Mouse (Mus musculus) midbrain, embryonic 15.5 days (tissue): Measurements from ENCODE around the gene 1700123O20Rik. TPM values are rescaled to one million over a fixed set of nuclear protein-coding genes. Genes with fewer than 3 reads are reported as not detected.

Experiments
- ATAC-seq: fragments of 200-750 bp; cut with Nextera tagmentation; replicated peaks from 2 replicates; pipeline ENCODE4 v1.8.0; 2017; ENCODE audit warnings: moderate TSS enrichment
- H3K27ac ChIP-seq: fragments of 300-500 bp; sonication (generic); 2 replicates; pipeline ENCODE4 v1.5.1; 2015; ENCODE audit warnings: mild to moderate bottlenecking, inconsistent platforms
- H3K27me3 ChIP-seq: fragments of 300-500 bp; sonication (generic); replicated peaks from 2 replicates; pipeline ENCODE4 v1.6.1; 2015; ENCODE audit warnings: inconsistent platforms
- H3K36me3 ChIP-seq: fragments of 300-500 bp; sonication (generic); replicated peaks from 2 replicates; pipeline ENCODE4 v1.6.1; 2015; ENCODE audit warnings: inconsistent platforms
- H3K4me1 ChIP-seq: fragments of 300-500 bp; sonication (generic); 2 replicates; pipeline ENCODE4 v1.6.1; 2015; ENCODE audit warnings: inconsistent platforms
- H3K4me2 ChIP-seq: fragments of 300-500 bp; sonication (generic); 2 replicates; pipeline ENCODE4 v1.6.1; 2015; ENCODE audit warnings: inconsistent platforms, mild to moderate bottlenecking, moderate library complexity
- H3K4me3 ChIP-seq: fragments of 300-500 bp; sonication (generic); 2 replicates; pipeline ENCODE4 v1.5.1; 2015; ENCODE audit warnings: mild to moderate bottlenecking, inconsistent platforms
- H3K9ac ChIP-seq: fragments of 300-500 bp; sonication (generic); 2 replicates; pipeline ENCODE4 v1.6.1; 2015; ENCODE audit warnings: mild to moderate bottlenecking, inconsistent platforms
- H3K9me3 ChIP-seq: fragments of 300-500 bp; sonication (generic); 2 replicates; pipeline ENCODE4 v1.6.1; 2016; ENCODE audit warnings: inconsistent platforms
- WGBS: fragments of 180-500 bp; shearing (Covaris S2); methylation state at CpG from one replicate; pipeline ENCODE4 v1.1.7; 2015; ENCODE audit warnings: mixed read lengths; 5-methylcytosine and 5-hydroxymethylcytosine counted together
- polyA plus RNA-seq: library from polyadenylated mRNA; unstranded; fragments of >200 nt; fragmentation: Nextera tagmentation; extraction: Ambion mirVana; gene quantifications from 2 replicates; pipeline ENCODE4 v1.2.1, GENCODE M21; 2015

Gene 1700123O20Rik
- polyA plus RNA-seq, 1 experiment from 2014 or later: 65.6 TPM

- WGBS: 62% methylated on average over 23 of the region's 23 CpGs
- Histone ChIP-seq H3K4me1 (peaks cover 53% of the 10 kb centered on the region), H3K9me3 (no peaks in the 10 kb centered on the region), H3K4me3 (0 out of 2 replicates have a peak overlapping the region, but pooled peaks have one; percentile 7), H3K27ac (peak overlapping the region; percentile 87), H3K9ac (no peak overlapping the region), H3K4me2 (peak overlapping the region; percentile 88), H3K27me3 (no peaks in the 10 kb centered on the region), H3K36me3 (peaks cover 28% of the 10 kb centered on the region)
- ATAC-seq: peak; percentile 35
Measured at GRCm38 (mm10) chr14:54650621-54651454, 35.2 kb upstream of the 1700123O20Rik start.

- 67% methylated on average over 4 of the region's 4 CpGs for WGBS
- peak; percentile 19 for ATAC-seq
- Histone ChIP-seq H3K9me3 (no peaks in the 10 kb centered on the region), H3K27me3 (no peaks in the 10 kb centered on the region), H3K4me2 (peak overlapping the region; percentile 88), H3K4me3 (no peak overlapping the region), H3K9ac (no peak overlapping the region), H3K36me3 (peaks cover 27% of the 10 kb centered on the region), H3K4me1 (peaks cover 53% of the 10 kb centered on the region), H3K27ac (peak overlapping the region; percentile 87)
Measured at GRCm38 (mm10) chr14:54651556-54651955, 34.5 kb upstream of the 1700123O20Rik start.

- H3K27ac ChIP-seq: peak overlapping the region; percentile 87
- peaks cover 53% of the 10 kb centered on the region for H3K4me1 ChIP-seq
- peak overlapping the region; percentile 88 for H3K4me2 ChIP-seq
- H3K9me3 ChIP-seq: no peaks in the 10 kb centered on the region
- H3K4me3 ChIP-seq: peak overlapping the region; percentile 66
- no peak for ATAC-seq
- peaks cover 26% of the 10 kb centered on the region; the same call in 1 of the 2 replicates for H3K36me3 ChIP-seq
- H3K9ac ChIP-seq: peak overlapping the region; percentile 76
- no peaks in the 10 kb centered on the region for H3K27me3 ChIP-seq
- WGBS: 1% methylated on average over 7 of the region's 7 CpGs
Measured at GRCm38 (mm10) chr14:54652787-54653186, 33.2 kb upstream of the 1700123O20Rik start.

GRCm38 (mm10) chr14:54653496-54653895 is 32.5 kb upstream of the 1700123O20Rik start:
- Histone ChIP-seq H3K27ac (peak overlapping the region; percentile 87), H3K4me2 (peak overlapping the region; percentile 88), H3K9me3 (no peaks in the 10 kb centered on the region), H3K9ac (peak overlapping the region; percentile 76), H3K4me3 (peak overlapping the region; percentile 66), H3K4me1 (peaks cover 47% of the 10 kb centered on the region), H3K27me3 (no peaks in the 10 kb centered on the region), H3K36me3 (peaks cover 31% of the 10 kb centered on the region; the same call in 1 of the 2 replicates)
- 0% methylated on average over 12 of the region's 12 CpGs for WGBS
- peak; percentile 89 for ATAC-seq

- no peak for ATAC-seq
- H3K27ac ChIP-seq: no peak overlapping the region
- WGBS: 95% methylated on average over 2 of the region's 2 CpGs
- H3K4me2 ChIP-seq: no peak overlapping the region
- H3K9ac ChIP-seq: no peak overlapping the region
- H3K9me3 ChIP-seq: no peaks in the 10 kb centered on the region
- H3K27me3 ChIP-seq: no peaks in the 10 kb centered on the region
- H3K36me3 ChIP-seq: peaks cover 85% of the 10 kb centered on the region
- H3K4me1 ChIP-seq: no peaks in the 10 kb centered on the region
- H3K4me3 ChIP-seq: no peak overlapping the region
Measured at GRCm38 (mm10) chr14:54660009-54660408, 26.0 kb upstream of the 1700123O20Rik start.

- Histone ChIP-seq H3K9me3 (no peaks in the 10 kb centered on the region), H3K27me3 (no peaks in the 10 kb centered on the region), H3K4me3 (no peak overlapping the region), H3K4me1 (no peaks in the 10 kb centered on the region), H3K36me3 (peaks cover 83% of the 10 kb centered on the region), H3K27ac (no peak overlapping the region), H3K4me2 (no peak overlapping the region), H3K9ac (no peak overlapping the region)
- WGBS: 92% methylated on average over 10 of the region's 10 CpGs
- ATAC-seq: no peak
Measured at GRCm38 (mm10) chr14:54664477-54665222, 21.4 kb upstream of the 1700123O20Rik start.

- 78% methylated on average over 4 of the region's 4 CpGs for WGBS
- H3K4me3 ChIP-seq: no peak overlapping the region
- H3K9me3 ChIP-seq: no peaks in the 10 kb centered on the region
- no peak for ATAC-seq
- no peaks in the 10 kb centered on the region for H3K4me1 ChIP-seq
- no peak overlapping the region for H3K9ac ChIP-seq
- no peak overlapping the region for H3K27ac ChIP-seq
- peaks cover 50% of the 10 kb centered on the region for H3K36me3 ChIP-seq
- H3K4me2 ChIP-seq: no peak overlapping the region
- H3K27me3 ChIP-seq: no peaks in the 10 kb centered on the region
Measured at GRCm38 (mm10) chr14:54669381-54669780, 16.6 kb upstream of the 1700123O20Rik start.

- Histone ChIP-seq H3K27ac (no peak overlapping the region), H3K4me1 (no peaks in the 10 kb centered on the region), H3K9ac (no peak overlapping the region), H3K36me3 (peaks cover 46% of the 10 kb centered on the region), H3K4me3 (no peak overlapping the region), H3K27me3 (no peaks in the 10 kb centered on the region), H3K9me3 (no peaks in the 10 kb centered on the region), H3K4me2 (no peak overlapping the region)
- ATAC-seq: no peak
- WGBS: 83% methylated on average over 2 of the region's 2 CpGs
Measured at GRCm38 (mm10) chr14:54674317-54674716, 11.7 kb upstream of the 1700123O20Rik start.

GRCm38 (mm10) chr14:54676290-54676689 is 9.7 kb upstream of the 1700123O20Rik start:
- no peak overlapping the region for H3K4me2 ChIP-seq
- H3K9me3 ChIP-seq: no peaks in the 10 kb centered on the region
- peaks cover 42% of the 10 kb centered on the region for H3K36me3 ChIP-seq
- H3K27ac ChIP-seq: no peak overlapping the region
- ATAC-seq: no peak
- no peaks in the 10 kb centered on the region for H3K4me1 ChIP-seq
- no peaks in the 10 kb centered on the region for H3K27me3 ChIP-seq
- H3K4me3 ChIP-seq: no peak overlapping the region
- WGBS: 89% methylated on average over 5 of the region's 5 CpGs
- no peak overlapping the region for H3K9ac ChIP-seq

- H3K27me3 ChIP-seq: no peaks in the 10 kb centered on the region
- peaks cover 45% of the 10 kb centered on the region for H3K36me3 ChIP-seq
- H3K27ac ChIP-seq: no peak overlapping the region
- no peak for ATAC-seq
- peaks cover 4% of the 10 kb centered on the region; the same call in 1 of the 2 replicates for H3K4me1 ChIP-seq
- H3K4me2 ChIP-seq: no peak overlapping the region
- no peak overlapping the region for H3K9ac ChIP-seq
- 87% methylated on average over 16 of the region's 16 CpGs for WGBS
- no peak overlapping the region for H3K4me3 ChIP-seq
- H3K9me3 ChIP-seq: no peaks in the 10 kb centered on the region
Measured at GRCm38 (mm10) chr14:54678657-54679304, 7.2 kb upstream of the 1700123O20Rik start.

- H3K36me3 ChIP-seq: peaks cover 25% of the 10 kb centered on the region
- no peak overlapping the region for H3K9ac ChIP-seq
- H3K9me3 ChIP-seq: no peaks in the 10 kb centered on the region
- H3K4me2 ChIP-seq: no peak overlapping the region
- no peak overlapping the region for H3K27ac ChIP-seq
- WGBS: 93% methylated on average over 3 of the region's 3 CpGs
- H3K4me3 ChIP-seq: no peak overlapping the region
- peaks cover 22% of the 10 kb centered on the region for H3K4me1 ChIP-seq
- no peaks in the 10 kb centered on the region for H3K27me3 ChIP-seq
- ATAC-seq: no peak
Measured at GRCm38 (mm10) chr14:54682396-54682795, 3.6 kb upstream of the 1700123O20Rik start.

GRCm38 (mm10) chr14:54685471-54685870 is 545 bp upstream of the 1700123O20Rik start:
- Histone ChIP-seq H3K36me3 (peaks cover 14% of the 10 kb centered on the region; the same call in 1 of the 2 replicates), H3K27me3 (no peaks in the 10 kb centered on the region), H3K27ac (peak overlapping the region; percentile 94), H3K4me2 (peak overlapping the region; percentile 76), H3K4me3 (peak overlapping the region; percentile 60), H3K9ac (peak overlapping the region; percentile 87), H3K9me3 (no peaks in the 10 kb centered on the region), H3K4me1 (peaks cover 41% of the 10 kb centered on the region)
- 12% methylated on average over 8 of the region's 8 CpGs for WGBS
- no peak for ATAC-seq
